Mouse (Mus musculus) ovary, postnatal 36 days (tissue): ENCODE measurements at regions not wholly inside any gene's neighbourhood (a gene's known extent, or its start where the extent isn't known, plus 50 kb on each side); places are given as distances from the start of the nearest gene placed in this dataset.
"Not testable (repeated sequence)": the region's sequence is repeated elsewhere in the genome, so short reads cannot be mapped to it uniquely, and the experiment has no call there.

ENCODE experiments used
- DNase-seq: peaks from one replicate; pipeline ENCODE4 v3.0.0; 2022; ENCODE audit warnings: low spot score, mixed read lengths

DNA sequence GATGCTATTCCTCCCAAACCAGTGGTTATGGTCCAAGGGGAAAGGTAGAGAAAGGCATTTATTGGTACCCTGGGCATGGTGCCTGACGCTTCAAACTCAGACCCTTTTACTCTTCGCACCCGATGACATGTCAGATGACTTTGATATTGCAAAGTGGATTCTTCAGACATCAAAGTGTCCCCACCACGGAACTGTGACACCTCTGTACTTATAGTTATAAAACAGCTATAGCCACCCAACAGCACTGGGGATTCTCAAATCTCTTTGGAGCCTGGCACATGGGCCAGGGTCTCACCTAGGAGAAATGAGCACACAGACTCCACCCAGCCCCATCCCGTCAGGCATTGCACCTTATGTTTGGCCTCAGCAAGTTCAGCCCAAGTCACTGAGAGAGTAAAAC lies 329.3 kb upstream of the 3110018I06Rik start:
- no peak for DNase-seq

GRCm38 (mm10) chr12:107160137-107160536 lies 328.3 kb upstream of the 3110018I06Rik start:
- no peak for DNase-seq

- DNase-seq, result no peak
Observed at GRCm38 (mm10) chr12:107160628-107161027, 327.8 kb upstream of the 3110018I06Rik start.

DNA sequence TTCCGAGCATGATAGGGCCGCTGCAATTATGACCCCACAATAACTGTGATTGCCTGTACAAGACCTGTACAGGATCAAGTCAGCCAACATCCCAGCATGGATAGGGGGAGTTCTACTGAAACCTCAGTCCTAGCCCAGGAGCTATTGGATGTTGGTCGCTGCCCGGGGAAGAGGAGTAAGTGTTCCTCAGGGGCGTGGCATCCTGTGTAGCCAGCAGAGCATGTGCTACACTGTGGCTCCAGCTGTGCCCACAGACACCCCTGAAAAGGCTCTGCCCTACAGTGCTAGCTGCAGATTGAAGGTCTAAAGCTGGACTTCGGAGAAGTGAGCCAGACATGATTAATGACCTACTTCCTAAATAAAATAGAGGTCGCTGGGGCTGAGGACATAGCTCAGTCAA lies 317.5 kb upstream of the 3110018I06Rik start:
- no peak for DNase-seq

DNA sequence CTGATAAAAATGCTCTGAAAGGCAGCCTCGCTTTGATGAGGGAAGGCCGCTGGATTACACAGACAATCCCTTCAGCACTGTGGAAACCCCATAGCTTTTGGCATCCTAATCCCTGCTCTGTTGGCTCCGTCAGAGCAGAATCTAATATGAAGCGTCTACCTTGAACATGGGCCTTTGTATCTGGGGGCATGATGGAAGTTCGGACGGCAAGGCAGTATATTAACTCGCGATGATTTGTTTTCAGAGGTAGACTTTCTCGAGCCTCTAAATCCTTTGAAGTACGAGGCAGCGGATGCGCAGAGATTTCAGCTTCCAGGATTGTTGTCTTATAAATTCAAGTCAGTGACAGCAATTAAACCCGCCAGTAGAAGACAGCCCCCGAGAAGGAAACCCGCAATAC lies 316.8 kb upstream of the 3110018I06Rik start:
- no peak for DNase-seq

DNA sequence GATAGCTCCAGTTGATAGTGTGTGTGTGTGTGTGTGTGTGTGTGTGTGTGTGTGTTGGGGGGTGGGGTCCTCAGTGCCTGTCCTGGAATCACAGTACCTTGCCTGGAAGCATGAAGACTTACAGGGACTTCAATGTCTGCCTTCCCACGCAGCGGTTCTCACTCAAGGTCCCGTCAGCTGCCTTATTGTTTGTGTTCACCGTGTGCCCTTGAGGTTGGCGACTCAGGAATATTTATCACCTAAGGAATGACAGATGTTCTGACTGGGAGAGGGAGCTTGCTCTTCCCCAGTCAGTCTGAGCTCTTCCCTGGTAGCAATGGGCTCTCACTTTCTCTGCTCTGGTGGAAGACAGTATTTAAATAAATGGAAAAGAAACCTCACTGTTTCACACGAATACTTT lies 309.8 kb upstream of the 3110018I06Rik start:
- no peak for DNase-seq

- DNase-seq, result no peak
Observed at GRCm38 (mm10) chr12:107180501-107180900, 307.9 kb upstream of the 3110018I06Rik start.

DNA sequence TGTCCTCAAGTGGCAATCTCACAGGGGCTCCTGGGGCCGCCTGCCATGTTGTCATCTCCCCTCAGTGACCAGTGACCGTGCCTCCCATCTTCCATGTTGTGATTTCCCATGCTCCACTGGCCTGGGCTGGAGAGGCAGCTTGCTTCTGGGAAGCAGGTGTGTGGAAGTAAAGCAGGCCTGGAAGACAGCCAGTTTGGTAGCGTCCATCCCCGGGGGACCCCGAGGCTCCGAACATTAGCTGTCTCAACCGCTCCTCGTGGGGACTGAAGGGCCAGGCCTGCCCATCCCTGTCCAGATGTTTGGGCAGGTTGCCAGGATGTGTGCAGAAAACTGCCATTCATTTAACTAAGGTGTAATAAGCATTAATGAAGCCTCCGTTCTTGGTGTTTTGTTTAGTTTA lies 307.1 kb upstream of the 3110018I06Rik start:
- no peak for DNase-seq

DNA sequence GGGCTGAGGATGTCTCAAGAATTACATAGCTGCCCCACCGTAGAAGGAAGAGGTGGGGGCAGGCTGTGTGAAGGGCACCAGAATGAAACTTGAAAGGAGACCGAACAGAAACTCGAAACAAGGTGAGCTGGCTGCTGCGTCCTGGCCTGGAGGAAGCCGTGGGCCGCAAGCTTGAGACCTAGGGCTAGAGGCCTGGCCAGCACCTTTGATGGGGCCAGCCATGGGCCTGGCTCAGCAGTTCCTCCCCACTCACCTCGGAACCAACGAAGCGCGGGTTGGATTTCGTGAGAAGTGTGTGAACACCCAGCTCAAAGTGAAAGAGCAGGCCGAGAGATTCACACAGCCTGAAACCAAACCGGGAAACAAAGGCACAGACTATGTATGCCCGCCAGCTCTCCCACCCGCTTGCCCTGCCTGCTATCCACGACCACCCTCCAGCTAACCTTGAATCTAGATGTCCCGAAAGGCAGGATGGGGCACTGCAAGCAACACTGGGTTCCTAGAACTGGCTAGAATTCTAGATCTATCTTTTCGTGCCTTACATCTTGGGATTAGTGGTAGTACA lies 306.3 kb upstream of the 3110018I06Rik start:
- no peak for DNase-seq

DNA sequence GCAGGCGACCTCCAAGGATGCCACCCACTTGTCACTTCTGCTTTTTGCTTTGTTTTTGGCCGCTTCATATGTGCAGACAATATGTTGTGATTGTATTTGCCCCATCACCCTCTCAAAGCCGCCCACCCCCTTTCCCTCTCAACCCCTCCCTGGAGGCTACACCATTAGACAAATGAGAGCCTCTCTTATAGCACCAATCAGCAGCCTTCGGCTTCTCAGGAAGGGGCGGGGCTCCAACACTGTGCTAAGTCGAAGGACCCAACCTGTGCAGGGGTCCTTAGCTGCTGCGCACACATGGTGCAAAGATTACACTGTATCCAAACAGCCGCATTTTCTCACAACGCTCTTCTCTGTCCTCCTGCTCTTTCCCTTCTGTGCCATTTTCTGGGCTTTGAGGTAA lies 305.1 kb upstream of the 3110018I06Rik start:
- no peak for DNase-seq

DNA sequence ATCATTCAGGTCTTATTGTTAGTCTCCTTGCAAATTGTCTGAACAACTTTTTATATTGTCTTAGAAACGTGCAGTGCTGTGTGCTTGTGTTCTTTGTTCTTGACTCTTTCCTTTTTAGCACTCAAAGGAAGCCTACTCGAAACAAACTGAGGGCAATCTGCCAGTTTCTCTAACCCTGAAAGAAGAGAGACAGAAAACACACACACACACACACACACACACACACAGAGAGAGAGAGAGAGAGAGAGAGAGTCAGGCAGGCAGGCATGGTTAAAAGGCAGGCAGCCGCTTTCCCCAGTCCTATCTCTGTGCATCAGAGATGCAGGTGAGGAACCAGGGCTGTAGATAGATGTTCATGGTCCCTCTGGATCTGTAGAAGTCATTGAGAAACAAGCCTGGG lies 304.0 kb upstream of the 3110018I06Rik start:
- no peak for DNase-seq

DNA sequence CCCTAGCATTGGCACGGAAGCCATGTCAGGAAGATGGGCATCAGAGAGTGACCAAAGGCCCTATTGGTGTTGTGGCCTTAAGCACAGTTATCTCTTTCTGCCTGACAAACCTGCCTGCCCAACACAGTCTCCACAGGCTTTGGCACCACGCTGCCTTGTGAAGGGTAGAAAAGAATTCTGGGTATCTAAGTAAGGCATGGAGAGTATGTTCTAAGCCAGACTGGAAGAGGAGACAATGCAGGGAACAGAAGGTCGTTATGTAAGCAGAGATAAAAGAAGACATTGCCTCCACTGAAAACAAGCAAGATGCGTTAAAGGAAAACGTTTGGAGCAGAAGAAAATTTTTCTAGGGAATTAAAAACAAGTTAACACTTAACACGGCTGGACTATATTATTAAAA lies 302.1 kb upstream of the 3110018I06Rik start:
- DNase-seq, result no peak

DNA sequence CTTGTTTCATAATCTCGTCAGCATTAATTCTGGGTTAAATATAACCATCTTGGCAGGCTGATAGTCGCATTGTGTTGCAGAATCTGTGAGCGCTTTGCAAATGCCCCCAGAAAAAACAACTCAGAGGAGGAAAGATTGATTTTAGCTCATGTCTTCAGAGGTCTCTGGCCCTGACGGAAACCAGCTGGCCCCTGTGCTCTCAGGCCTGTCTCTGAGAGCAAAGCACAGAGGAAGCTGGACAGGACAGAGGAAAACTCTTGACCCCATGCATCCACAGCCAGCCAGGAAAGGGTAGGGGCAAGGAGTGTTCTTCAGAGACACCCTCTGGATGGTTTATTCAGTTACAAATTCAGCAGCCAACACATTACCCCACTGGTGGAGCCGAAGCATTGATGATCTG lies 300.4 kb upstream of the 3110018I06Rik start:
- DNase-seq, result no peak

GRCm38 (mm10) chr12:107198389-107199018 lies 289.9 kb upstream of the 3110018I06Rik start:
- DNase-seq, result no peak

- DNase-seq, result no peak
Observed at GRCm38 (mm10) chr12:107200903-107201302, 287.5 kb upstream of the 3110018I06Rik start.

DNA sequence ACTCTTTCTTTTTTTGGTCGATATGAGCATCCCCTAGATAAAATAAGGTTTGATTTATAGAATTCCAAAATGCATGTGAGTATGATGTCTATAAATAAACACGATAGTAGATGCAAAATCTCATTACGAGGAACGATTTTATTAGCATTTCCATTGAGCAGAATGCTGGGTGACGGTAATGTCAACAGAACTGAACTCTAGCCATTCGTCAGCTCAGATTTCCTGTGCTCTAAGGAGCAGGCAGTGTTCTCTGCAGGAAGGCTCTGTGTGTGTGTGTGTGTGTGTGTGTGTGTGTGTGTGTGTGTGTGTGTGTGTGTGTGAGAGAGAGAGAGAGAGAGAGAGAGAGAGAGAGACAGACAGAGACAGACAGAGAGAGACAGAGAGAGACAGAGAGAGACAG lies 279.6 kb upstream of the 3110018I06Rik start:
- not testable (repeated sequence) for DNase-seq

- DNase-seq, result no peak
Observed at GRCm38 (mm10) chr12:107212826-107213225, 275.6 kb upstream of the 3110018I06Rik start.

- DNase-seq, result no peak
Observed at GRCm38 (mm10) chr12:107216119-107216518, 272.3 kb upstream of the 3110018I06Rik start.

DNA sequence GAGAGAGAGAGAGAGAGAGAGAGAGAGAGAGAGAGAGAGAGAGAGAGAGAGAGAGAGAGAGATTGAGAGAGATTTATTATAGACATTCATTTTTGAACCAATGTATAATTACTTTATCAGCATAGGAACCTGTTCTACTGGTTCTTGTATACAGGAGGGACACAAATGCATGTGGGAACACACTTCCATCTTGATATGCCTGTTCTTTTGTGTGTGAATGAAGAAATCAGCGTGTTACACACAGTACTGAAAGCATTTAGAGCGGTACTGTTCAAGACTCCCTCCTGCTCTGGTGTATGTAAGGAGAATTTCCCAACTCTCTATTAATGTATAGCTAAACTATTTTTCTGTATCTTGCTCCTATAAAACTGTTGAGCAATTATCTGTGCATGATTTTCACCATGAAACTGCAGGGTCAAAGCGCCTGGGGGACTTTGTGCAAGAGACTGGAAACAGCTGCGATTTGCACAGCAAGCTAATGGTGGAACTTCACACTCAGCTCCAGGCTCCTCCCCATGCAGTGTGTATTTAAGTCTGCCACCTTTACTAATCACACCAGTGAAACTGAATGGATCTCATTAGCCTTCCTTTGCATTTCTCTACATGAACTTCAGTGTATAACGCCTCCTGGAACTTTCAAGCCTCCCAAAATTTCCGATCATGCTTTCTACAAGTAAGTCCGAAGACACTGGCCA lies 267.0 kb upstream of the 3110018I06Rik start:
- no peak for DNase-seq

GRCm38 (mm10) chr12:107222106-107222505 lies 266.3 kb upstream of the 3110018I06Rik start:
- no peak for DNase-seq

DNA sequence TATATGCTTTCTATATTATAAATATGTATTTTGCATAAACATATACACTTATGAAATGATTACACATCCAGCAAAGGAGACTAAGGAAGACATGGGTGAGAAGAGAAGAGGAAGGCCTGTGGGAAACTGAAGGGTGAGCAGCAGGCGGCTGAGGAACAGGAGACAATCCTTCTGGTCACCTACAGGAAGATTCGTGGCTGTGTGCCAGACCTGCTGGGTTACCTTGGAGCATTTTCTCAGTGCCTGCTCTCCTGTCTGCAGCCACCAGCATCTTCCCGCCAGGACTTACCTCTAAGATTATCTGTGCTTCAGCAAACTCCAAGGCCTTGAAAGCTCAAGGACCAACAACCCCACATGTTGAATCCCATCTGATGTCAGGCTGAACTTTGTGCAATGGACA lies 258.3 kb upstream of the 3110018I06Rik start:
- DNase-seq, result no peak

DNA sequence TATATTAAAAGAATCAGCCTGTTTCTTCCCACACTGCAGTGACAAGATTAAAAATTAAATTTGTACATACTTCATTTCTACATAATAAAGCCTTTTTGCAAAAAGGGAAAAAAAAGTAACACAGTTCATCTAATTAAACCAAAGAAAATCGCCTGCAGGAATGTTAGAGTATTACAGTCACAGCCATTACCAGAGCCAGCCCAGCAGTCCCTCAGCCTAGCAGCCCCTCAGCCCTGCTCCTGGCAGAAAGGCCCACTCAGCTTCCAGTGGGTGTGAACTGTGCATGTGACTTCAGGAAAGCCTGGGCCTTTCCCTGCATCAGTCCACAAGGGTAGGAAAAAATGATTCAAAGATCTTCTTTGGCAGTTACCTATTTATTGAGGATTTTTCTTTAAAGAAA lies 256.8 kb upstream of the 3110018I06Rik start:
- no peak for DNase-seq

DNA sequence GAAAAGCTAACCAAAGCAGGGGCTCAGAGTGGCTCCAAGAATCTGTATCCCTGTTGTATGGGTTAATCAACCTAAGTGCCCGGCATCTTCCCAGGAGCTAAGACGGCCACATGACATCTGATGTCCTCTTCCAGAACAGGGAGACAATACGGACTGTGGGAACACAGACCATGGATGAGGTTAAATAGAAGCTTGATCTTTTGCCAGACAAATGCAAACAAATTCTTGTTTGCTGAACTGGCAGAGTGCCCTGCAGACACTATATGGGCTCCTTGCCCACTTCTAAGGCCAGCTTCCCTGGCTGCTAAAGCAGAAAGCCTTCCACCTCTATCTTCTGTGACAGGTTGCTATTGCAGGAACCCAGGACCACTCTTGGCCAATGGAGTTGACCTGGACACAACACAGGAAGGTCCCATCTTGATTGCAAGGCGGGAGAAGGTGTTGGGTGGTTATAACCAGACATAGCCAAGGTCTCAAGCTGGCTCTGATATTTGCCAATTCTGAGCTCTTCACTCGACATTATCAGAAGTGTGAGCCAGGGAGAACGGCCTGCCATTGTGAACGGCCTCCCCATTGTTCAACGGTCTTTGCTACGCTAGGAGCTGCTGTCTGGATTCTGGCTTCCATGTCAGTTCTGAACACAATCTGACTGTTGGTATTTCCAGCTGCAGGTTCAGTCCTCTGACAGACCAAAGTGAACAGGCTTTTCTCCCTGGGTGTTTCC lies 237.5 kb upstream of the 3110018I06Rik start:
- DNase-seq, result no peak
